Comparison of ENCODE assay signal across 12 mouse cellular contexts in genomic region chr5:115432395-115432794, GRCm38 (mm10). TPM values are rescaled to one million over a fixed set of nuclear protein-coding genes. Genes with fewer than 3 reads are reported as not detected.
A peak's percentile ranks its signal among the peaks of the same experiment; 100 is the strongest.
DNase-seq lines count a peak whose midpoint lies in the region; ATAC-seq and TF ChIP-seq lines count a peak whose summit lies in the region.
"Had no signal": no experiment of that assay in that cellular context is flagged by ENCODE, and none has a peak within 500 bp of the region (broad histone marks: within the 10 kb centered on the region; RNA-seq: fewer than 3 reads in every experiment).

No protein-coding gene starts in this region.

- no peaks in the 10 kb centered on the region for H3K27me3 ChIP-seq in forebrain, postnatal 0 days (ENCODE audit: insufficient read depth, low read length)
- no peaks in the 10 kb centered on the region for H3K27me3 ChIP-seq in limb, embryonic 11.5 days (ENCODE audit: control insufficient read depth, insufficient read depth, low read length)
- H3K27me3 ChIP-seq in neural tube, embryonic 15.5 days (replicated peaks), result no peaks in the 10 kb centered on the region

- peak overlapping the region; percentile 32; the same call in 1 of the 2 replicates for H3K27ac ChIP-seq in layer of hippocampus, adult 2 months
- H3K27ac ChIP-seq in forebrain, postnatal 0 days (ENCODE audit: low read depth, low read length), result peak overlapping the region; percentile 72; the same call in 1 of the 2 replicates
- no peak overlapping the region for H3K27ac ChIP-seq in limb, embryonic 11.5 days (replicated peaks; ENCODE audit: low read depth, low read length)
- H3K27ac ChIP-seq in neural tube, embryonic 15.5 days (replicated peaks), result peak overlapping the region; percentile 98
- H3K27ac ChIP-seq: left cerebral cortex, adult 2 months had no signal

- H3K9ac ChIP-seq in forebrain, postnatal 0 days, result peak overlapping the region; percentile 51
- H3K9ac ChIP-seq in limb, embryonic 11.5 days (ENCODE audit: low read length), result no peak overlapping the region
- peak overlapping the region; percentile 97 for H3K9ac ChIP-seq in neural tube, embryonic 15.5 days (replicated peaks)

- H3K36me3 ChIP-seq in forebrain, postnatal 0 days (ENCODE audit: insufficient read depth), result 0 out of 2 replicates have a peak, but pooled peaks cover 5% of the 10 kb centered on the region
- no peaks in the 10 kb centered on the region for H3K36me3 ChIP-seq in limb, embryonic 11.5 days (ENCODE audit: control insufficient read depth, insufficient read depth, low read length)
- no peaks in the 10 kb centered on the region for H3K36me3 ChIP-seq in neural tube, embryonic 15.5 days

- DNase-seq in layer of hippocampus, adult 2 months (ENCODE audit: low spot score in 2 of 2), result no peak
- DNase-seq in layer of hippocampus, adult 18-20 months (ENCODE audit: low spot score in 2 of 2), result no peak
- DNase-seq in forebrain, postnatal 0 days, result no peak
- DNase-seq in limb, embryonic 11.5 days (ENCODE audit: low spot score), result no peak
- no peak for DNase-seq in frontal cortex, postnatal 25 days (ENCODE audit: low spot score in 2 of 2)
- DNase-seq in left cerebral cortex, postnatal 25 days (ENCODE audit: low spot score in 2 of 2), result no peak
- DNase-seq in thymus, postnatal 14 days, result no peak
- DNase-seq: cerebellum, postnatal 36 days; kidney, adult 2 months; right cerebral cortex, adult 18-20 months had no signal

- intact Hi-C loops in left cerebral cortex, postnatal 25 days (cut with DNase I), result no loop called here

- no peak for TF ChIP-seq CTCF in layer of hippocampus, adult 2 months (conservative IDR thresholded peaks at IDR 0.05)
- no peak for TF ChIP-seq CTCF in forebrain, postnatal 0 days (IDR thresholded peaks at IDR 0.05; ENCODE audit: low read depth)

- WGBS in forebrain, postnatal 0 days, result 18% methylated on average over 11 of the region's 11 CpGs
- 82% methylated on average over 11 of the region's 11 CpGs for WGBS in limb, embryonic 11.5 days
- 42% methylated on average over 11 of the region's 11 CpGs for WGBS in neural tube, embryonic 15.5 days

- peaks cover 56% of the 10 kb centered on the region for H3K4me1 ChIP-seq in forebrain, postnatal 0 days (ENCODE audit: insufficient read depth)
- H3K4me1 ChIP-seq in limb, embryonic 11.5 days (ENCODE audit: control insufficient read depth, insufficient read depth, low read length), result peaks cover 66% of the 10 kb centered on the region
- H3K4me1 ChIP-seq in neural tube, embryonic 15.5 days, result peaks cover 79% of the 10 kb centered on the region

- no peak for ATAC-seq in forebrain, postnatal 0 days
- ATAC-seq in limb, embryonic 11.5 days (ENCODE audit: insufficient number of reproducible peaks, low FRiP score, low TSS enrichment, low read depth), result no peak
- no peak for ATAC-seq in neural tube, embryonic 15.5 days (ENCODE audit: low FRiP score)

- peak overlapping the region; percentile 95 for H3K4me2 ChIP-seq in forebrain, postnatal 0 days (ENCODE audit: low read depth)
- H3K4me2 ChIP-seq in limb, embryonic 11.5 days (ENCODE audit: low read depth, severe bottlenecking), result no peak overlapping the region
- peak overlapping the region; percentile 86 for H3K4me2 ChIP-seq in neural tube, embryonic 15.5 days

- no peaks in the 10 kb centered on the region for H3K9me3 ChIP-seq in forebrain, postnatal 0 days (ENCODE audit: low read length)
- no peaks in the 10 kb centered on the region for H3K9me3 ChIP-seq in limb, embryonic 11.5 days (ENCODE audit: control insufficient read depth, low read length)
- no peaks in the 10 kb centered on the region for H3K9me3 ChIP-seq in neural tube, embryonic 15.5 days (replicated peaks)

- H3K4me3 ChIP-seq in layer of hippocampus, adult 2 months, result no peak overlapping the region
- H3K4me3 ChIP-seq in forebrain, postnatal 0 days (ENCODE audit: low read depth, low read length), result peak overlapping the region; percentile 96
- H3K4me3 ChIP-seq in limb, embryonic 11.5 days (ENCODE audit: low read depth, low read length), result 0 out of 2 replicates have a peak overlapping the region, but pooled peaks have one; percentile 97
- peak overlapping the region; percentile 80 for H3K4me3 ChIP-seq in neural tube, embryonic 15.5 days (replicated peaks)

RNA-seq across cellular contexts. Expression of gene Msi1, which starts 3.0 kb away (rescaled TPM):
- total RNA-seq in layer of hippocampus, adult 2 months (2021), result 10 to 100 TPM; 48.6 to 52.4 TPM
- 10 to 100 TPM; 50.7 to 53.3 TPM for total RNA-seq in layer of hippocampus, adult 18-20 months (2021)
- total RNA-seq in forebrain, postnatal 0 days (2014; rRNA removed), result 53.8 and 65.9 TPM in 2 replicates
- polyA plus RNA-seq in forebrain, postnatal 0 days (2015; fragmentation: Nextera tagmentation; extraction: Ambion mirVana), result 48.2 and 49.9 TPM in 2 replicates
- polyA plus RNA-seq in limb, embryonic 11.5 days (2014; fragmentation: Nextera tagmentation; extraction: Ambion mirVana), result 45.9 and 48.3 TPM in 2 replicates
- 29.4 and 37.9 TPM in 2 replicates for polyA plus RNA-seq in neural tube, embryonic 15.5 days (2015; fragmentation: Nextera tagmentation; extraction: Ambion mirVana)
- 10 to 100 TPM; 45.2 to 49.2 TPM for total RNA-seq in left cerebral cortex, postnatal 25 days (2021)

RNA-seq across cellular contexts. Expression of gene Pla2g1b, which starts 33.7 kb away (rescaled TPM):
- total RNA-seq in layer of hippocampus, adult 2 months (2021), result not detected
- total RNA-seq in layer of hippocampus, adult 18-20 months (2021), result not detected
- total RNA-seq in forebrain, postnatal 0 days (2014; rRNA removed), result not detected in 2 replicates
- polyA plus RNA-seq in forebrain, postnatal 0 days (2015; fragmentation: Nextera tagmentation; extraction: Ambion mirVana), result not detected in 2 replicates
- polyA plus RNA-seq in limb, embryonic 11.5 days (2014; fragmentation: Nextera tagmentation; extraction: Ambion mirVana), result not detected in 2 replicates
- polyA plus RNA-seq in neural tube, embryonic 15.5 days (2015; fragmentation: Nextera tagmentation; extraction: Ambion mirVana), result 0.81 and 1.1 TPM in 2 replicates
- total RNA-seq in left cerebral cortex, postnatal 25 days (2021), result not detected
- total RNA-seq: left cerebral cortex, adult 2 months had no signal

RNA-seq across cellular contexts. Expression of gene Sirt4, which starts 52.1 kb away (rescaled TPM):
- total RNA-seq in layer of hippocampus, adult 2 months (2021), result 10 to 100 TPM; 37.8 to 56.5 TPM
- total RNA-seq in layer of hippocampus, adult 18-20 months (2021), result 10 to 100 TPM; 27.9 to 35.7 TPM
- 34.5 and 36.3 TPM in 2 replicates for total RNA-seq in forebrain, postnatal 0 days (2014; rRNA removed)
- 18.3 and 18.8 TPM in 2 replicates for polyA plus RNA-seq in forebrain, postnatal 0 days (2015; fragmentation: Nextera tagmentation; extraction: Ambion mirVana)
- 19.2 and 19.7 TPM in 2 replicates for polyA plus RNA-seq in limb, embryonic 11.5 days (2014; fragmentation: Nextera tagmentation; extraction: Ambion mirVana)
- polyA plus RNA-seq in neural tube, embryonic 15.5 days (2015; fragmentation: Nextera tagmentation; extraction: Ambion mirVana), result 31.0 and 37.1 TPM in 2 replicates
- total RNA-seq in left cerebral cortex, postnatal 25 days (2021), result 10 to 100 TPM; 31.1 to 34.0 TPM
